Mouse (Mus musculus) limb, embryonic 12.5 days (tissue): ENCODE results near the gene Acvr1c. TPM values are rescaled to one million over a fixed set of nuclear protein-coding genes. Genes with fewer than 3 reads are reported as not detected.

Experiments
- ATAC-seq: fragments of 200-750 bp; cut with Nextera tagmentation; 2 replicates; pipeline ENCODE4 v1.8.0; 2017; ENCODE audit warnings: low read depth, moderate TSS enrichment; ENCODE audit not compliant: insufficient number of reproducible peaks, insufficient read depth, low FRiP score, low TSS enrichment
- H3K27ac ChIP-seq: fragments of 300-500 bp; sonication (generic); 2 replicates; pipeline ENCODE4 v1.5.1; 2016; ENCODE audit warnings: mild to moderate bottlenecking, moderate library complexity
- H3K27me3 ChIP-seq: fragments of 300-500 bp; sonication (generic); 2 replicates; pipeline ENCODE4 v1.6.1; 2016; ENCODE audit warnings: mild to moderate bottlenecking, moderate library complexity
- H3K36me3 ChIP-seq: fragments of 300-500 bp; sonication (generic); 2 replicates; pipeline ENCODE4 v1.6.1; 2016; ENCODE audit warnings: mild to moderate bottlenecking, moderate library complexity
- H3K4me1 ChIP-seq: fragments of 300-500 bp; sonication (generic); replicated peaks from 2 replicates; pipeline ENCODE4 v1.6.1; 2016
- H3K4me2 ChIP-seq: fragments of 300-500 bp; sonication (generic); 2 replicates; pipeline ENCODE4 v1.6.1; 2016; ENCODE audit warnings: mild to moderate bottlenecking, moderate library complexity
- H3K4me3 ChIP-seq: fragments of 300-500 bp; sonication (generic); replicated peaks from 2 replicates; pipeline ENCODE4 v1.5.1; 2016; ENCODE audit warnings: mild to moderate bottlenecking
- H3K9ac ChIP-seq: fragments of 300-500 bp; sonication (generic); replicated peaks from 2 replicates; pipeline ENCODE4 v1.6.1; 2016; ENCODE audit warnings: mild to moderate bottlenecking, moderate library complexity
- H3K9me3 ChIP-seq: fragments of 300-500 bp; sonication (generic); 2 replicates; pipeline ENCODE4 v1.6.1; 2016; ENCODE audit warnings: mild to moderate bottlenecking, moderate library complexity
- WGBS: fragments of 180-500 bp; shearing (Covaris S2); methylation state at CpG from one replicate; pipeline ENCODE4 v1.1.7; 2016; 5-methylcytosine and 5-hydroxymethylcytosine counted together
- polyA plus RNA-seq: library from polyadenylated mRNA; unstranded; fragments of >200 nt; fragmentation: Nextera tagmentation; extraction: Ambion mirVana; gene quantifications from 2 replicates; pipeline ENCODE4 v1.2.1, GENCODE M21; 2016

Gene Acvr1c
- 0.05 and 0.15 TPM in 2 replicates for polyA plus RNA-seq

DNA sequence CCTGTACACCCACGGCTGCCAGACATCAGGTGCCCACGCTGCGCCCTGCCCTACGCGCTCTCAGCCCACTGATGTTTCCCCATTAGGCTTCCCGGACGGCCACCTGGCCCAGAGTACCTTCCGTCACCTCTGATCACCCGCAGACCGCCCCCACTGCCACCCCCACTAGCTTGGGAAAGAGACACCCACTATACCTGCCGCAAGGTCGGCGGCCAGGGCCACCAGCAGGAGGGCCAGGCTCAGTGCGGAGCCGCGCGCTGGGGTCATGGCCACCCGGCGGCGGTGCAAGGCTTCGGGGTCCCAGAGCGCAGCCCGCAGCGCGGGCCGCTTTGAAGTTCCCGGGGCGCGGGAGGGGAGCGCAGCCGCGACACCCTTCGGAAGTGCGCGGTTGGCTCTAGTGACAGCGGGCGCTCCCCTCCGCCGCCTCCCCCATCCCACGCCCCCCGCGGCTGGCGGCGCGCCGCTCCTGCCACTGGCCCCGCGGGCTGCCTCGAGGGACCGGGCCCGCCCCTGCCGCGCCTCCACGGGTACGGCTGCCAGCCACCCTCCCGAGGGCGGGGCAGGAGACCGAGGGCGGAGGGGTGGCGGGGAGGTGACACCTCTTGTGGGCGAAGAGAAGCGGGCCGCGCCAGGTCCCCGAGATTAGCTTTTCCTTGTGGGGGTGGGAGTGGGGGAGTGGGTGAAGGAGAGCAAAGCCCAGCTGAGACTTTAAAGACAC is at the start of gene Acvr1c:
TSS of gene Acvr1c (minus strand) at position 482 of the 718 bp plus-strand sequence.
- Histone ChIP-seq H3K27me3 (peaks cover 38% of the 10 kb centered on the region), H3K27ac (no peak within 1 kb of the TSS), H3K4me3 (peak within 1 kb of the TSS; percentile 61), H3K4me1 (peaks cover 12% of the 10 kb centered on the region), H3K36me3 (no peaks in the 10 kb centered on the region), H3K9me3 (no peaks in the 10 kb centered on the region), H3K9ac (peak within 1 kb of the TSS; percentile 57), H3K4me2 (peak within 1 kb of the TSS; percentile 100)
- WGBS = 2% methylated on average over 64 of the region's 65 CpGs
- peak; percentile 63 for ATAC-seq

DNA sequence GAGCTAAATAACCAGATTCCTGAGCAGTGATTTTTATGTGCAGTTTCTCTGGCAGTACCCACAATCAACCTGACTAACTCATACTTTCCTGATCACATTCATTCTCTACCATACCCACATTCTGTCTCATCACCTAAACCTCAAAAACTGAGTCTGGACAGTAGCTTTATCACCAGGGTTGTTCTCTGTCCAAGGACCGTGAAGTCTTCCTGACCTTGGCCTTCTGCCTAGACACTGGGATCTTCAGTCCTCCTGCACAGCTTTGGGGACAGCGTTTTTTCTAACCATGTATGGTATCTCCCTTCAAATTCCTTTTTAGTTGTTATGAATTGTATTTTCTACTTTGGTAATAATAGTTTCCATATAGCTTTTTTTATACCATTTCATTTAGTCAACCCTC is 45.8 kb upstream of the Acvr1c start:
- Histone ChIP-seq H3K4me2 (no peak overlapping the region), H3K4me3 (no peak overlapping the region), H3K4me1 (no peaks in the 10 kb centered on the region), H3K27me3 (no peaks in the 10 kb centered on the region), H3K36me3 (no peaks in the 10 kb centered on the region), H3K9ac (no peak overlapping the region), H3K27ac (no peak overlapping the region), H3K9me3 (no peaks in the 10 kb centered on the region)
- whole genome bisulfite sequencing = 88% methylated on average over 2 of the region's 2 CpGs
- no peak for ATAC-seq

DNA sequence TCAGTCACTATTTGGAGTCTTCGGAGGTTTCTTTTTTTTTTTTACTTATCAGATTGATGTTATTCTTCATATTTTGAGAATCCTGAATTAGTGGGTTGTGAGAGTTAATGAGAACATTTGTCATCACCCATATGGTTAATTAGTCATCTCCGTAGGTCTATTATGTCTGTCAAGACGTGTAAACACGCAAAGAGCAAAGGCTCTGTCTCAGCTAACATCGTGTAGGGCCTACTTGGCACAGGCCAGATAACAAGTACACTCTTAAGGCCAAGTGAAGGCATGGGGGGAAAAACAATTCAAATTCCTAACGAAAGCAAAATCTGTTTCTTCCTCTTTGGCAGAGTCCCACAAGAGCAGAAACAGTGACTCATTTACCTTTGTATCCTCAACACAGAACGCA is 30.9 kb upstream of the Acvr1c start:
- no peaks in the 10 kb centered on the region for H3K27me3 ChIP-seq
- WGBS = 85% methylated on average over 7 of the region's 7 CpGs
- H3K4me1 ChIP-seq = no peaks in the 10 kb centered on the region
- ATAC-seq = no peak
- no peak overlapping the region for H3K4me2 ChIP-seq
- no peaks in the 10 kb centered on the region for H3K9me3 ChIP-seq
- H3K4me3 ChIP-seq = no peak overlapping the region
- no peaks in the 10 kb centered on the region for H3K36me3 ChIP-seq
- no peak overlapping the region for H3K27ac ChIP-seq
- no peak overlapping the region for H3K9ac ChIP-seq

DNA sequence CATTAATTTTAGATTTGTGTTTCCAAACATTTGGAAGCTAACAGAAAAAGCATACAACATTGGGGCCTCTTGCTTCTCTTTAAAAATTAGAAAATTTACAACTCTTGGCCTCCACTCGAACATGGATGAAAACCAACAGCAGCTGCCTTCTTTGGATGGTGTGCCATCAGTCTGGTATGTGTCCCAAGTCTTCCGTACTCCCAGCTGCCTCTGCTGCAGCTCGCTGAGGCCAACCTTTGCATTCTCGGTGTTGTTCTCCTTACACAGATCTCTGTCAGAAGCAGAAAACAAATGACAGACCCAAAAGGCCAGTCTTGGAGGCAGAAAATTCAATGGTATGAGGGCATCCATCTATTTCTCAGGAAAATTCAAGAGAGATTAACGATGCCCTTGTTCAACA is 22.3 kb upstream of the Acvr1c start:
- no peaks in the 10 kb centered on the region for H3K27me3 ChIP-seq
- H3K4me2 ChIP-seq = no peak overlapping the region
- no peak overlapping the region for H3K9ac ChIP-seq
- H3K27ac ChIP-seq = no peak overlapping the region
- H3K36me3 ChIP-seq = no peaks in the 10 kb centered on the region
- H3K9me3 ChIP-seq = no peaks in the 10 kb centered on the region
- H3K4me1 ChIP-seq = no peaks in the 10 kb centered on the region
- ATAC-seq = no peak
- H3K4me3 ChIP-seq = no peak overlapping the region
- WGBS = 83% methylated on average over 5 of the region's 5 CpGs

DNA sequence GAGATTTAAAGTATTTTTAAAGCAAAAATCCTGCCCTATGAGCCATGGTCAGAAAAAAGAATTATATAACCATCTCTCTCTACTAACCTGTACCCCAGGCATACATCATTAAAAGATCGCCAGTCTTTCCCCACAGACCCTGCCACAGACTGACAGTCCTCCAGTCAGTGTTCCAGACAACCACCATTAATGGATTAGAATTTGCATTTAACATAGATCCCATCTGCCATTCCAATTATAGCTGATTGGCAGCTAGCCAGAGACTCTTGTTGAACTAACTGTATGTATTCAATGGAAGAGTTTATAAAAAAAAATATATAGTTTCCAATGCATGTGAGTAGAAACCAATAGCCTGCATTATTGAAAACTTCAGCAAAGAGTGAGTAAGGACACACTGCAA is 21.8 kb upstream of the Acvr1c start:
- Histone ChIP-seq H3K4me1 (no peaks in the 10 kb centered on the region), H3K9me3 (no peaks in the 10 kb centered on the region)
- WGBS = 74% methylated on average over 1 of the region's 1 CpGs

DNA sequence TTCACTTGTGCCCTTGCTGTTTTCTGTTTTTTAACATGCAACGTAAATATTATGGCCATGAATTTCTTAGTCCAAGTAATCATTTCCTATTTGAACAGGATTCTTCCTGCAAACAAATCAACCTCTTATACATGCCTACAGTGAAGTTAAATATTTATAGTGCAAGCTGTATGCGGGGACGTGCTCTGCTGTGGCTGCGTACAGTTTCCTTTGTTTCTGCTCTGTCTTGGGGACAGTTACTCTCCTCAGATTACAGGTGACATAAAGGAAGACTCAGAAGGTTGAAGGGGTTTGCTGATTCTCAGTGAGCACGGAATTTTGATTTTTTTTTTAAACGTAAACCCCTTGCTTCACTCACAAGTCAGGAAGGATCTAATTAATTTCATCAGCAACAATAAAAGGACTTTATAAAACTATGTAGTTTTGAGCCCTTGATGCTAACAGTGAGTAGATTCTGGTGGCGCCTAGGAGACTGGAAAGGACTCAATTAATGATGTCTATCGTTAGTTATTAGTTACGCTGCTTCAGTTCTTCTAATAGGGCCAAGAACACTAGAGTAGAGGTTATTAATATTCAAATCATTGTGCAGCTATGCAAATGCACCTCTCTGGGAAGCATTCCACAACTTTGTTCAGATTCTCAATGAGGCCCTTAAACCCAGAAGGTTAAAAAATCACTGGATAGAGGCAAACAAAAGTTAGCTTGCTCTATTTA is 19.9 kb upstream of the Acvr1c start:
- Histone ChIP-seq H3K27ac (no peak overlapping the region), H3K4me2 (no peak overlapping the region), H3K9me3 (no peaks in the 10 kb centered on the region), H3K36me3 (no peaks in the 10 kb centered on the region), H3K9ac (no peak overlapping the region), H3K4me3 (no peak overlapping the region), H3K27me3 (no peaks in the 10 kb centered on the region), H3K4me1 (no peaks in the 10 kb centered on the region)
- WGBS = 75% methylated on average over 9 of the region's 9 CpGs
- no peak for ATAC-seq

More for the DNA sequence above, 21.8 kb upstream of the Acvr1c start:
- H3K4me2 ChIP-seq = no peak overlapping the region
- H3K4me3 ChIP-seq = no peak overlapping the region
- H3K27ac ChIP-seq = no peak overlapping the region
- no peak overlapping the region for H3K9ac ChIP-seq
- H3K36me3 ChIP-seq = no peaks in the 10 kb centered on the region
- no peak for ATAC-seq
- H3K27me3 ChIP-seq = no peaks in the 10 kb centered on the region

DNA sequence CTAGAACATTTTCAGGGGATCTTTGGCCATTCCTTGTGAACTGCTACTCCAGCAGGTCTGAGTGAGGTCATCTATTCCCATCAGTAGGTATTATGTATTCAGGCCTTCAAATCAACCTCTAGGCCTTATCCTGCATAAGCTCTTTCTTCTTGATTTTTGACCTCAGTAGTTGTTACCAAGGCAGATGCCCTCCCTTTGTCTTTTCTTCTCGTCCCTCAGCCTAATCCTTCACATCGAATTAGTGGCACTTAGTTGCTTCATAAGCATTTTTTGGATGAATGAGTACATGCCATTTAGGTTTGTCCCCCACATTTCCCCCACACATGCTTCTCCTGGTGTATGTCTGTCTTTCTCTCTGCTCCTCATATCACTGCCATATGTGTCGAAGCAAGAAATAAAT is 8.5 kb upstream of the Acvr1c start:
- no peak for ATAC-seq
- 80% methylated on average over 3 of the region's 3 CpGs for WGBS

DNA sequence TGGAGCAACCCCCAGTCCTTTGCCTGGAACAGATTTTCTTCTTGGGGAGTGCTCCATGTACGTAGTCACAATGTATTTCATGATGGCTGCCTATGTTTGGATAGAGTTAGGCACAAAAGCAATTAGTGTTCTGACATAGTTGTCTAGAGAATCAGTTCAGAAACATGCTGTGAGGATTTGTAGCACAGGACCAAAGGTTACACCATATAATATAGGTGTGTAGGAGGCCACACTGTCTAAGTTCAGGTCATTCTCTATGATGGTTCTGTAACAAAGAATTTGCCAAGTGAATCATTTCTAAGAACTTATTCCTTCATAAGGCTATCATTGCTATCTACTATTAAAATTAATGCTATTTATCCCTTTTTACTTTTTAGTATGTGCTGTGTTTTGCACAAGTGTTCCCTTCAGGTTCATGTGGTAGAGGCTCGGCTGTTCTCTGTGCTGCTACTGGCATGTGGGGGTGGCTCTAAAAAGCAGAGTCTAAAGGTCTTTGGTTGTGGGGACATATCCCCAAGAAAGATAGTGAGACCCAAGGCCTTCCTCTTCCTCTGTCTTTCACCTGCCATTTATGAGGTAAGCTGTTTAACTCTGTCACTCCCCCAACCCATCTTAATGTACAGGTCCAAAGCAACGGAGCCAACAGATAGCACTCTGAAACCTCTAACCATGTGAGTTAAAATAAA is 3.8 kb upstream of the Acvr1c start:
- no peak for ATAC-seq
- no peak overlapping the region for H3K9ac ChIP-seq
- H3K36me3 ChIP-seq = no peaks in the 10 kb centered on the region
- peaks cover 27% of the 10 kb centered on the region for H3K27me3 ChIP-seq
- whole genome bisulfite sequencing = 90% methylated on average over 3 of the region's 3 CpGs
- H3K9me3 ChIP-seq = no peaks in the 10 kb centered on the region
- H3K4me1 ChIP-seq = peaks cover 12% of the 10 kb centered on the region
- no peak overlapping the region for H3K4me3 ChIP-seq
- no peak overlapping the region for H3K27ac ChIP-seq
- no peak overlapping the region for H3K4me2 ChIP-seq

More for the DNA sequence above, 8.5 kb upstream of the Acvr1c start:
- no peak overlapping the region for H3K4me2 ChIP-seq
- H3K9ac ChIP-seq = no peak overlapping the region
- H3K36me3 ChIP-seq = no peaks in the 10 kb centered on the region
- no peaks in the 10 kb centered on the region for H3K27me3 ChIP-seq
- no peak overlapping the region for H3K27ac ChIP-seq
- H3K4me3 ChIP-seq = no peak overlapping the region
- H3K9me3 ChIP-seq = no peaks in the 10 kb centered on the region
- H3K4me1 ChIP-seq = no peaks in the 10 kb centered on the region

DNA sequence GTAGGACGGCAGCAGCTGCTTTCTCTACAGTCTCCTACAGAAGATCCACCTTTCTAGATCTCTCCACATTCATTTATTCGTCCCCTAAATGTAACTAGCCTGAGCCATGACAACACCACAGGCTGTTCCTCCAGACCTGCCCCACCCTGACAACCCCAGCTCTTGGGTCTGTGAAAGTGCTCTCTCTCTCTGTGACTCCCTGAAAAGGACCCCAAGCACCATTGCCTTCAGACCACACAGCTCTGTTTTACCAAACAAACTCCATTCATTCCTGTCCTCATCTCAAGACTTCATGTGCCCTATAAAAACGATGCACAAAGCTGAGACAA is 401 bp upstream of the Acvr1c start:
- H3K27ac ChIP-seq = no peak overlapping the region
- no peaks in the 10 kb centered on the region for H3K36me3 ChIP-seq
- H3K27me3 ChIP-seq = peaks cover 38% of the 10 kb centered on the region
- 0 out of 2 replicates have a peak, but pooled peaks have one; percentile 24 for ATAC-seq
- WGBS = 10% methylated on average over 3 of the region's 3 CpGs
- H3K9me3 ChIP-seq = no peaks in the 10 kb centered on the region
- H3K9ac ChIP-seq = no peak overlapping the region; the same call in 1 of the 2 replicates
- peak overlapping the region; percentile 61 for H3K4me3 ChIP-seq
- H3K4me1 ChIP-seq = peaks cover 12% of the 10 kb centered on the region
- peak overlapping the region; percentile 100 for H3K4me2 ChIP-seq

DNA sequence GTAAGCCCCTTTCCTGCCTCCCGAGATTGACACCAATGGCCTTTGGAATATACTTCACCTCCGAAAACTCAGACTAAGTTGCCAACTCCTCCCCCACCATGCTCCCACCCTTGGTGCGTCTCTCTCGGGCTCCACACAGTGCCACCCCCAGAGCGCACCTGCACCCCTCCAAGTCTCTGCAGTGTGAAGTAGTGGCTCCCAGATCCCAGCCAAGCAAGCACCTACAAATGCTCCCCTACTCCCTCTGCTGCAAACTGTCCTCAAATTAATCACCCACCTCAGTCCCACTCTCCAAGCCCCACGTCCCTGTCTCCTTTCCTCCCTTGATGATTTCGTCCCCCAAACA is 654 bp downstream of the Acvr1c start:
- no peak overlapping the region for H3K27ac ChIP-seq
- peaks cover 12% of the 10 kb centered on the region for H3K4me1 ChIP-seq
- no peaks in the 10 kb centered on the region for H3K36me3 ChIP-seq
- H3K4me3 ChIP-seq = peak overlapping the region; percentile 61
- ATAC-seq = peak; percentile 28; the same call in 1 of the 2 replicates
- peak overlapping the region; percentile 100 for H3K4me2 ChIP-seq
- H3K9me3 ChIP-seq = no peaks in the 10 kb centered on the region
- peaks cover 38% of the 10 kb centered on the region for H3K27me3 ChIP-seq
- H3K9ac ChIP-seq = peak overlapping the region; percentile 57
- under 1% methylated on average over 7 of the region's 7 CpGs for WGBS

DNA sequence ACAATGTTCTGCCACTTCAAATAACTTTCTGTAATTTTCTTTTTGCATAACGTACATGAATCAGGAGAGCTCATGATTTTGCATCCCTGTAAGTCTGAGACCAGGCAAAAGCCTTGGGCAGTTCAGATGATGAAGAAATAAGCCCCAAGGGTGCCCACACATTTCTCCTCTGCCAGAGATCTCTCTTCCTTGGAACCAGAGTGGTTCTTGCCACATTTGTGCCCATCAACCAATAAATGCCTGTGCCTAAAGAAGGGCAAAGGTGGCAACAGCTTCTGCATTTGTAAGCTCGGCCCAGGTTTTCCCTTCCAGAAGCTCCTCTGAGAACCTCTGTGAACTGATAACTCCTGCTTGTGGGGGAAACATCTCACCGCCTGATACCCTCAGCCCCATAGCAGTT is 3.3 kb downstream of the Acvr1c start:
- no peak for ATAC-seq
- Histone ChIP-seq H3K4me2 (no peak overlapping the region), H3K27ac (no peak overlapping the region), H3K9me3 (no peaks in the 10 kb centered on the region), H3K4me3 (no peak overlapping the region), H3K36me3 (no peaks in the 10 kb centered on the region), H3K27me3 (peaks cover 38% of the 10 kb centered on the region), H3K9ac (no peak overlapping the region), H3K4me1 (peaks cover 12% of the 10 kb centered on the region)
- WGBS = 79% methylated on average over 3 of the region's 3 CpGs
